Mouse (Mus musculus) heart, embryonic 11.5 days (tissue): Measurements from ENCODE around the gene Vmn1r39. TPM values are rescaled to one million over a fixed set of nuclear protein-coding genes. Genes with fewer than 3 reads are reported as not detected.
"Not testable (repeated sequence)": the region's sequence is repeated elsewhere in the genome, so short reads cannot be mapped to it uniquely, and the experiment has no call there.

Experiments
- ATAC-seq: fragments of 200-750 bp; cut with Nextera tagmentation; replicated peaks from 2 replicates; pipeline ENCODE4 v1.8.0; 2017; ENCODE audit warnings: moderate library complexity; ENCODE audit not compliant: insufficient number of reproducible peaks, low FRiP score, low TSS enrichment
- H3K27ac ChIP-seq: fragments of 300-500 bp; sonication (generic); 2 replicates; pipeline ENCODE4 v1.5.1; 2014; ENCODE audit warnings: mild to moderate bottlenecking, low read depth, low read length
- H3K27me3 ChIP-seq: fragments of 300-500 bp; sonication (generic); 2 replicates; pipeline ENCODE4 v1.6.1; 2014; ENCODE audit warnings: mild to moderate bottlenecking, low read length, mixed read lengths; ENCODE audit not compliant: control insufficient read depth, insufficient read depth
- H3K36me3 ChIP-seq: fragments of 300-500 bp; sonication (generic); 2 replicates; pipeline ENCODE4 v1.6.1; 2014; ENCODE audit warnings: mild to moderate bottlenecking, low read length, moderate library complexity, mixed read lengths; ENCODE audit not compliant: control insufficient read depth, insufficient read depth
- H3K4me1 ChIP-seq: fragments of 300-500 bp; sonication (generic); 2 replicates; pipeline ENCODE4 v1.6.1; 2014; ENCODE audit warnings: low read length; ENCODE audit not compliant: control insufficient read depth, insufficient read depth
- H3K4me2 ChIP-seq: fragments of 300-500 bp; sonication (generic); 2 replicates; pipeline ENCODE4 v1.6.1; 2014; ENCODE audit warnings: mild to moderate bottlenecking, moderate library complexity
- H3K4me3 ChIP-seq: fragments of 300-500 bp; sonication (generic); 2 replicates; pipeline ENCODE4 v1.5.1; 2014; ENCODE audit warnings: low read depth, low read length
- H3K9ac ChIP-seq: fragments of 300-500 bp; sonication (generic); 2 replicates; pipeline ENCODE4 v1.6.1; 2014; ENCODE audit warnings: mild to moderate bottlenecking, low read depth, low read length, moderate library complexity
- H3K9me3 ChIP-seq: fragments of 300-500 bp; sonication (generic); replicated peaks from 2 replicates; pipeline ENCODE4 v1.6.1; 2016; ENCODE audit warnings: low read length; ENCODE audit not compliant: control insufficient read depth
- polyA plus RNA-seq: library from polyadenylated mRNA; unstranded; fragments of >200 nt; fragmentation: Nextera tagmentation; extraction: Ambion mirVana; gene quantifications from 2 replicates; pipeline ENCODE4 v1.2.1, GENCODE M21; 2014

Gene Vmn1r39
- polyA plus RNA-seq, 1 experiment from 2014 or later: not detected

DNA sequence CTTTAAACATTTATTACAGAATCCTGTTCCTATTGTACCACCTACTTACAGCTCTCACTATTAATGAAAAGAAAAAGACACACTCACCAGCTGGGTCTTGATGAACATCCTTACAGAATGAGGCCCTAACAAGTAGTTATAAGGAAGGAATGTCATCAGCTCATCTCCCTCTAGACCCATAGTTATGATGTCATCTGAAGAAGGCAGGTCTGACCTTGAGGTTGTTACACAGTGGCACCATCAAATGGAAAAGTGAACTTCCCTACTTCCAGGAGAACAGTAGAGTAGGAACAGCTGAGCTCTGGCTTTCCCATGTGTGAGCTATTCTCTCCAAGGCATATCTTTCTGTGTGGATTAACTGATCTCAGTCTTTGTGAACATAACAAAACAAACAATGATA is 27.9 kb downstream of the Vmn1r39 start, which contains the start of gene Vmn1r38:
Gene Vmn1r38, minus strand, starts transcription at position 101 of the 400 bp plus-strand sequence.
- not testable (repeated sequence) for H3K9me3 ChIP-seq, H3K4me1 ChIP-seq, H3K36me3 ChIP-seq, ATAC-seq, H3K4me2 ChIP-seq, H3K27me3 ChIP-seq, H3K27ac ChIP-seq, H3K9ac ChIP-seq, H3K4me3 ChIP-seq

Other genes with a start within 250 kb of the Vmn1r39 start
- not detected in 2 replicates for gene Vmn1r33, start 192.3 kb downstream of the Vmn1r39 start, polyA plus RNA-seq
- not detected in 2 replicates for gene Vmn1r34, start 166.7 kb downstream of the Vmn1r39 start, polyA plus RNA-seq
- not detected in 2 replicates for gene Vmn1r35, start 124.7 kb downstream of the Vmn1r39 start, polyA plus RNA-seq
- gene Vmn1r36, start 91.4 kb downstream of the Vmn1r39 start, polyA plus RNA-seq: not detected in 2 replicates
- gene Vmn1r37, start 81.2 kb downstream of the Vmn1r39 start, polyA plus RNA-seq: not detected in 2 replicates
- gene Vmn1r38, start 28.0 kb downstream of the Vmn1r39 start, polyA plus RNA-seq: not detected in 2 replicates
- gene Gng12, start 85.8 kb upstream of the Vmn1r39 start, polyA plus RNA-seq: 64.0 and 72.1 TPM in 2 replicates
- 9.8 and 12.5 TPM in 2 replicates for gene Gadd45a, start 226.8 kb upstream of the Vmn1r39 start, polyA plus RNA-seq